Mouse (Mus musculus) bone marrow macrophage, adult 2 months (primary cell): ENCODE measurements around the gene Olfr691.

Source experiments
- CTCF ChIP-seq: IDR thresholded peaks from 2 replicates; pipeline ENCODE4 v1.5.1; 2012; ENCODE audit warnings: low read depth, mild to moderate bottlenecking, low read length, moderate library complexity
- POLR2A ChIP-seq: IDR thresholded peaks from 2 replicates; pipeline ENCODE4 v1.6.1; 2012; ENCODE audit warnings: mild to moderate bottlenecking, low read depth, low read length, borderline replicate concordance

GRCm38 (mm10) chr7:105310865-105311264, 31.2 kb downstream of the Olfr691 start, which contains the start of gene Olfr689:
- TF ChIP-seq POLR2A (no peak), CTCF (no peak)
